Mouse (Mus musculus) adrenal gland, postnatal 25 days (tissue): ENCODE results near the gene Tnfrsf8. TPM values are rescaled to one million over a fixed set of nuclear protein-coding genes. Genes with fewer than 3 reads are reported as not detected.

Experiments used
- DNase-seq: peaks from one replicate; pipeline ENCODE4 v3.0.0; 2021; ENCODE audit warnings: mixed read lengths
- total RNA-seq: library from RNA; stranded (reverse); gene quantifications from 2 replicates; pipeline ENCODE4 v1.2.3, GENCODE M21; 2021

The Tnfrsf8 gene
- total RNA-seq, 1 experiment from 2014 or later = 0.43 TPM

DNA sequence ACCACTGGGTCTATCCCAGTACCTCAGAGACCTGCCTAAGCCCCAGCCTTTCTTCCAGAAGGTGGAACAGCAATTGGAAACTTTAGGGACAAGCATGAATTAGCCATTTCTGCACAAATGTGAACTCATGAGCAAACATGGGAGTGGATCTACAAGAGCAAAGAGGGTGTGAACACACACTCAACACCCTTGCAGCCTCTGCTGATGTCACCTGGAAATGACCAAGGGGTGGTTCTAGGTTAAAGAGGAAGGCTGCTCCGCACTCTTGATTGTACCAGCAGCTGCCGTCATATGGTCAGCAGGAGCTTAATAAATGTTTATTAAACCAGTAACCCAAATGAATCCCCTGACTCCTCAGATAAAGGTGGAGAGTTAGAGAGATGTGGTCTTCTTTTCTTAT, 84.3 kb downstream of the Tnfrsf8 start:
- DNase-seq = no peak

- DNase-seq = no peak
Measured at GRCm38 (mm10) chr4:145229524-145230163, 85.3 kb downstream of the Tnfrsf8 start.

GRCm38 (mm10) chr4:145229051-145229450, 85.9 kb downstream of the Tnfrsf8 start:
- DNase-seq = no peak

DNA sequence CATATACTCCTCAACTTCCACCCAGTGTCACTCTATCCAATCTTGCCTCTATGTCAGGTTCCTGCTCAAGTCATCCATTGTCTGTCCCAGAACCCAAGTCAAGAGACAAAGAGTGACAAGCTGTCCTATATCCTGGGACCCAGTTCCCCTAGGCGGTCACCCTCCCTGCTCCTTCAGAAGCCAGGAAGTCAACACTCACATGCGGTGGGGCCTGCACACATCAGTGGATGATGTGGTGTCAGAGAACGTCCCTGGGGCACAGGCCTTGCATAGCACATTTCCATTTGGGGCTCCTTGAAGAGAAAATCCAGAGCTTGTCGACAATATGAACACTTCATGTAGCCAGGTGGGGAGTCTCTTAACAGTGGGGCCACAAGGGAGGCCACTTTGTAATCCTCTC, 90.4 kb downstream of the Tnfrsf8 start:
- no peak for DNase-seq

DNA sequence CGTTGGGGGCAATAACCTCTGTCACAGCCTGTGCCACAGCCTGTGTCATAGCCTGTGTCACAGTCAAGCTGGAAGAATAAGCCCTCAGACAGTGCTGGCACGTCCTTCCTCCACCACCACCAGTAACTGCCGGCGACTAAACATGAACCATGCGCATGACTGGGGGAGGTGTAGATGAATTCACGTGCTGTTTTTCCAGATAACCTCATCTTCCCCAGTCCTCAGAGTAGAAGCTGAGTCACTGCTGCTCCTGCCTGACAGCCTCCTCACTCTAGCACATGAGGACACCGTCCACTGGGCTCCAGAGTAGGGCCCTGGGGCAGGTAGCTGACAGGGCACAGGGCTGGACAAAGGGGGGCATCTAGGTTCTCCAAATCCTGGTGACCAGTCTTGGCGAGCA, 92.9 kb downstream of the Tnfrsf8 start:
- DNase-seq = no peak

DNA sequence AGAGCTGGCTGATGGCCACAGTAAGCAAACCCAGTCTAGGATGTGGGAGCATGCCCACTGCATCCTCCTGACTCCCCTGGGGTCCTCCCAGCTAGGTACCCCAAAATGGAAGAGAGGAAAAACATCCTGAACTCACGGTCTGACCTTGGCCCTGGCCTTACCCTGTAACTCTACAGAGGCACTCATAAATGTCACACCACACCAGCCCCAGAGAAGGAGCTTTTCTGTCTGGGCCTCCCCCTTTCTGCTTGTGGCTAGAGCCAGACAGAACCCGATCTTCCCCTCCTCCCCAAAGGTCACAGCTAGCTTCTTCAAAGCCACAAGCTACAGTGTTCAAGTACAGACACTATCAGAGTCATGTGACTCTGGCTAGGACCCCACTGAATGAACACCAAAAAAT, 93.6 kb downstream of the Tnfrsf8 start:
- no peak for DNase-seq

DNA sequence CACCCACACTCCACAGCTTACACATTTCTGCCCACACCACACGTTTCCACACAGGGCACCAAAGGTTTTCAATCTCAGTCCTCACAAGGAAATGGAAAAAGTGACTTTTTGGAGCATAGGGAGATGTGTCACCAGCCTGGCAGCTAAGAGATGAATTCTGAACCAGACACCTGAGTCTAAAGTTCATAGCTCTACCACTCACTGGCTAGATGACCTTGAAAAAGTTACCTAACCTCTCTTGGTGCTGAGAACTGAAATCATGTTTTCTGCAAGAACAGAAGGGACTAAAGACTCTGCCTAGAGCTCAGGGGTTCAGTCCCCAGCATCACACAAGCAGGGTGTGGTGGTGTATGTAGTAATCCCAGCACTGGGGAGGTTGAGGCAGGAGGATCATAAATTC, 95.0 kb downstream of the Tnfrsf8 start:
- DNase-seq = no peak

- DNase-seq = peak; percentile 56
Measured at GRCm38 (mm10) chr4:145219240-145219985, 95.6 kb downstream of the Tnfrsf8 start.

DNA sequence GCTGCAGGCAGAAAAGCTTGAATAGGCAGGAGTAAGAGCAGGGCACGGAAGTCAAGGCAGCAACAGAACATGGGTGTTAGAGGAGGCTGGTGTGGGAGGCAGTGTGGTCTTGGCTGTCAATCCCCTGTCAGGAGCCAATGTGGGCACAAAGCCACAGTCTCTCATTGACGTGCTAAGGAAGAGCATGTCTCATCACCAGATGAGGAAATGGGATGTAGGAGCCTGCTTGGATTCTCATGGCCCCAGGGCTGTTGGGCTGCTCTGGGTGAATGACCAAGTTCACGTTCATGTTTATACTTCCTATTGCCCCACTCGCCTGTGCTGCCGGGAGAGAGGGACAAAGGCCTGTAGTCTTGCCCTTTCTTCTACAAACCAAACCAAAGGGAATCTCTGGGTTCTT, 97.1 kb downstream of the Tnfrsf8 start:
- no peak for DNase-seq

Other genes with a start within 250 kb of the Tnfrsf8 start
- gene Vps13d, start 120.2 kb downstream of the Tnfrsf8 start, total RNA-seq = 63.1 and 73.1 TPM in 2 replicates
- gene Tnfrsf1b, start 68.3 kb downstream of the Tnfrsf8 start, total RNA-seq = 4.9 and 7.2 TPM in 2 replicates
- gene Zfp990, start 195.6 kb upstream of the Tnfrsf8 start, total RNA-seq = 1.8 and 2.2 TPM in 2 replicates